Mouse (Mus musculus) embryonic facial prominence, embryonic 14.5 days (tissue): ENCODE results near the gene Copa. TPM values are rescaled to one million over a fixed set of nuclear protein-coding genes. Genes with fewer than 3 reads are reported as not detected.
A peak's percentile ranks its signal among the peaks of the same experiment; 100 is the strongest.

Experiments
- ATAC-seq: fragments of 200-750 bp; cut with Nextera tagmentation; 2 replicates; pipeline ENCODE4 v1.8.0; 2017; ENCODE audit warnings: low read depth, moderate number of reproducible peaks, moderate TSS enrichment
- DNase-seq: peaks from one replicate; pipeline ENCODE4 v3.0.0-alpha.2; 2015; ENCODE audit warnings: low spot score
- H3K27ac ChIP-seq: fragments of 300-500 bp; sonication (generic); replicated peaks from 2 replicates; pipeline ENCODE4 v1.5.1; 2014; ENCODE audit warnings: low read depth, mild to moderate bottlenecking, low read length, moderate library complexity
- H3K27me3 ChIP-seq: fragments of 300-500 bp; sonication (generic); replicated peaks from 2 replicates; pipeline ENCODE4 v1.6.1; 2014; ENCODE audit warnings: low read length; ENCODE audit not compliant: control insufficient read depth, insufficient read depth
- H3K36me3 ChIP-seq: fragments of 300-500 bp; sonication (generic); 2 replicates; pipeline ENCODE4 v1.6.1; 2014; ENCODE audit warnings: low read length, mixed read lengths; ENCODE audit not compliant: control insufficient read depth, insufficient read depth
- H3K4me1 ChIP-seq: fragments of 300-500 bp; sonication (generic); 2 replicates; pipeline ENCODE4 v1.6.1; 2014; ENCODE audit warnings: antibody characterized with exemption, low read length; ENCODE audit not compliant: control insufficient read depth, insufficient read depth
- H3K4me2 ChIP-seq: fragments of 300-500 bp; sonication (generic); 2 replicates; pipeline ENCODE4 v1.6.1; 2014; ENCODE audit warnings: low read depth, mild to moderate bottlenecking, low read length, moderate library complexity, mixed read lengths
- H3K4me3 ChIP-seq: fragments of 300-500 bp; sonication (generic); 2 replicates; pipeline ENCODE4 v1.5.1; 2014; ENCODE audit warnings: low read depth, mild to moderate bottlenecking, low read length
- H3K9ac ChIP-seq: fragments of 300-500 bp; sonication (generic); 2 replicates; pipeline ENCODE4 v1.6.1; 2014; ENCODE audit warnings: low read depth, mild to moderate bottlenecking, low read length, moderate library complexity, mixed read lengths
- H3K9me3 ChIP-seq: fragments of 300-500 bp; sonication (generic); 2 replicates; pipeline ENCODE4 v1.6.1; 2016; ENCODE audit warnings: low read length; ENCODE audit not compliant: control insufficient read depth
- WGBS: fragments of 180-500 bp; shearing (Covaris S2); extraction: QIAGEN DNeasy Blood & Tissue Kit; methylation state at CpG from one replicate; pipeline ENCODE4 v1.1.7; 2014; 5-methylcytosine and 5-hydroxymethylcytosine counted together
- polyA plus RNA-seq: library from polyadenylated mRNA; unstranded; fragments of >200 nt; fragmentation: Nextera tagmentation; extraction: Ambion mirVana; gene quantifications from 2 replicates; pipeline ENCODE4 v1.2.1, GENCODE M21; 2014

Copa gene
- polyA plus RNA-seq, 1 experiment from 2014 or later: 227 TPM

DNA sequence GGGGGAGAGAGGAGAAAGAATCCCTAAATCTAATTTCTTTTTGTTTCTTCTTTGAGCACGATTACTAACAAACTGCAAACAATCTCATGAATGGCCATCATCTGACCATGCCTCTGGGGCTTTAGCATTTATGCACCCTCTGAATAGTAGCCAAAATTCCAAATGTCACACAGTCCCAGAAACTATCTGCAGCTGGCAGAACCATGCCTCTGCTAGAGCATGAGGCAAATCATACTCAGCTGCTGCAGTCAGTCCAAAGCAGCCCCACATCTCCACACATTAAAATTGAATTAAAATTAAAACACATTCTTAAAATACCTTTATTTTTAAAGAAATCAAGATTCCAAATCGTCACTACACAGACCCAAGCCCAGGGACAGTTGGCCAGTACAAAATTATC lies 57.8 kb downstream of the Copa start:
- no peaks in the 10 kb centered on the region for H3K4me1 ChIP-seq
- no peaks in the 10 kb centered on the region for H3K9me3 ChIP-seq
- H3K4me2 ChIP-seq: no peak overlapping the region
- no peak overlapping the region for H3K9ac ChIP-seq
- WGBS: 57% methylated on average over 2 of the region's 2 CpGs
- peak; percentile 58 for ATAC-seq
- DNase-seq: peak; percentile 67
- H3K27ac ChIP-seq: no peak overlapping the region
- no peaks in the 10 kb centered on the region for H3K27me3 ChIP-seq
- H3K36me3 ChIP-seq: peaks cover 14% of the 10 kb centered on the region
- no peak overlapping the region for H3K4me3 ChIP-seq

DNA sequence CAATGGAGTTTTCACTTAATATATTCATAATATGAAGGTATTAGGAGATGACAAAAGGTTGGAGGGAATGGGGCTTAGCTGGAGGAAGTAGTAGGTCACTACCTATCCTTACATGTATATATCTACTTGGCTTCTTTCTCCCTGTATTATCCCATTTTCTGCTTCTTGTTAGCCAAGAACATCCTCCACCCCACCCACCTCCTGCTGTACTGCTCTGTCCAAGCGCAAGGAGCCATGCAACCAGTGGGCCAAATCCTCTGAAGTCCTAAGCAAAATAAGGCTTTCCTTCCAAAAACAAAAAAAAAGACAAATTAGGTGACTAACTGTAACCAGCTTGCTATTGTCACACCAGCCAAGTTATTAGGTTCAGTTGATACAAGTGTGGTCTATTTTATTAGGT lies 58.5 kb downstream of the Copa start:
- Histone ChIP-seq H3K27me3 (no peaks in the 10 kb centered on the region), H3K9ac (no peak overlapping the region), H3K4me2 (no peak overlapping the region), H3K36me3 (peaks cover 8% of the 10 kb centered on the region), H3K4me1 (no peaks in the 10 kb centered on the region), H3K27ac (no peak overlapping the region), H3K9me3 (no peaks in the 10 kb centered on the region), H3K4me3 (no peak overlapping the region)
- 85% methylated on average over 1 of the region's 1 CpGs for WGBS
- ATAC-seq: no peak
- DNase-seq: no peak

DNA sequence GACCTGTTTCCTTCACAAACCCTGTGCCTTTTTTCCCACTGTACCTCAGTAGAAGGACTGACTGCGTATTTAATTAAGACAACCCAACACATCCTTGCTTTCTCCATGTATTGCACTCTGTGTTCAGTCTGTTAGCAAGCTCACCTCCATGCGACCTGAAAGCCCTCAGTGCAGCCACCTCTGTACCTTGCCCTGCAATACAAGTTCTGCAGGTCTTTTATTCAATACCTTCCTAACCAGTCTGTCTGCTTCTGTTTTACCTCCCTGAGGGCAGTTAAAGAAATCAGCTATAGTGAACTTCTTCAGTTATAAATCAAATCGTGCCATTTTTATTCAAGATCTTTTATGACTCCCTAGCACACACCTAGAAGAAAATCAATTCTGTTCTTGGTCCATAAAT lies 59.2 kb downstream of the Copa start:
- Histone ChIP-seq H3K27me3 (no peaks in the 10 kb centered on the region), H3K4me1 (no peaks in the 10 kb centered on the region), H3K4me2 (no peak overlapping the region), H3K4me3 (no peak overlapping the region), H3K36me3 (peaks cover under 1% of the 10 kb centered on the region; the same call in 1 of the 2 replicates), H3K27ac (no peak overlapping the region), H3K9me3 (no peaks in the 10 kb centered on the region), H3K9ac (no peak overlapping the region)
- peak; percentile 53 for DNase-seq
- no peak; the same call in 1 of the 2 replicates for ATAC-seq
- WGBS: 68% methylated on average over 3 of the region's 3 CpGs

DNA sequence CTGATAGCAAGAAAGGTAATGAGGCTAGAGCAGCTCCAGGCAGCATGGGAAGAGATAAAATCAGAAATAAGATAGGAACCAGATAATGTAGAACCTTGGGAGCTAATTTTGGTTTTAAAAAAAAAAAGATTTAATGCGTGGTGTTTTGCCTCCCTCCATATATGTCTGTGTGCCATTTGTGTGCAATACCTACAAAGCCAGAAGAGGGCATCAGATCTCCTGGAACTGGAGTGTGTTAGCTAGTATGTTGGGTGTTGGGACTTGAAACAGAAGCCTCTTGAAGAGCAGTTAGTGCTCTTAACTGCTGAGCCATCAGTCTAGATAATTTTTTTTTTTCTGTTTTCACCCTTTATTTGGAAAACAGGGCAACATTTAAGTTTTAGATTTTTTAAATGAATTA lies 61.2 kb downstream of the Copa start:
- ATAC-seq: no peak
- Histone ChIP-seq H3K4me3 (no peak overlapping the region), H3K27me3 (no peaks in the 10 kb centered on the region), H3K4me1 (0 out of 2 replicates have a peak, but pooled peaks cover 5% of the 10 kb centered on the region), H3K4me2 (no peak overlapping the region), H3K27ac (no peak overlapping the region), H3K9me3 (no peaks in the 10 kb centered on the region), H3K36me3 (no peaks in the 10 kb centered on the region), H3K9ac (no peak overlapping the region)
- 32% methylated on average over 1 of the region's 1 CpGs for WGBS
- peak; percentile 70 for DNase-seq

DNA sequence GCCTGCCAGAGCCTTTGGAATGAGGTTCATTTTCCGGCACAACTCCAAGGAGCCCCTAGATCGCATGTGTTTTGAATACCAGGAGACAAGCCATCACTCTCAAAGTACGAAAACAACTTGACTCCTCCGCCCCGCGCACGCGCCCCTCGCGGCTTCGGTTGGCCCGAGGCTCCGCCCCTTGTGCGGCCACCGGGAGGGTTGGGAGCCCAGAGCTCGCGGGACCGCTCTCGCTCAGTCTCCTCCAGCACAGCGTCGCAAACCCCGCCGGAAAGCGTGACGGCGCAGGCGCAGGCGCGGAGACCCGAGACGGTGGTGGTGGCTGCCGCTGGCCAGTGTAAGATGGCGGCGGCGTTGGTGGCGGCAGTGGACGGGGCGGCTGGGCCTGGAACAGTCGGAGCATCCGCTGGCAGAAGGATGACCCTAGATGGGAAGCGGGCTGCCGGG lies 65.5 kb downstream of the Copa start, which contains the start of gene Dcaf8:
Dcaf8 (plus strand) TSS at position 250 of the 444 bp plus-strand sequence.
- H3K36me3 ChIP-seq: peaks cover 25% of the 10 kb centered on the region
- ATAC-seq (peak; percentile 99), DNase-seq (peak; percentile 98)
- peak within 1 kb of the TSS; percentile 98 for H3K27ac ChIP-seq
- no peaks in the 10 kb centered on the region for H3K9me3 ChIP-seq
- peak within 1 kb of the TSS; percentile 61 for H3K4me2 ChIP-seq
- peak within 1 kb of the TSS; percentile 98 for H3K4me3 ChIP-seq
- 0 out of 2 replicates have a peak, but pooled peaks cover 5% of the 10 kb centered on the region for H3K4me1 ChIP-seq
- H3K9ac ChIP-seq: peak within 1 kb of the TSS; percentile 100
- no peaks in the 10 kb centered on the region for H3K27me3 ChIP-seq
- under 1% methylated on average over 26 of the region's 42 CpGs for whole genome bisulfite sequencing

DNA sequence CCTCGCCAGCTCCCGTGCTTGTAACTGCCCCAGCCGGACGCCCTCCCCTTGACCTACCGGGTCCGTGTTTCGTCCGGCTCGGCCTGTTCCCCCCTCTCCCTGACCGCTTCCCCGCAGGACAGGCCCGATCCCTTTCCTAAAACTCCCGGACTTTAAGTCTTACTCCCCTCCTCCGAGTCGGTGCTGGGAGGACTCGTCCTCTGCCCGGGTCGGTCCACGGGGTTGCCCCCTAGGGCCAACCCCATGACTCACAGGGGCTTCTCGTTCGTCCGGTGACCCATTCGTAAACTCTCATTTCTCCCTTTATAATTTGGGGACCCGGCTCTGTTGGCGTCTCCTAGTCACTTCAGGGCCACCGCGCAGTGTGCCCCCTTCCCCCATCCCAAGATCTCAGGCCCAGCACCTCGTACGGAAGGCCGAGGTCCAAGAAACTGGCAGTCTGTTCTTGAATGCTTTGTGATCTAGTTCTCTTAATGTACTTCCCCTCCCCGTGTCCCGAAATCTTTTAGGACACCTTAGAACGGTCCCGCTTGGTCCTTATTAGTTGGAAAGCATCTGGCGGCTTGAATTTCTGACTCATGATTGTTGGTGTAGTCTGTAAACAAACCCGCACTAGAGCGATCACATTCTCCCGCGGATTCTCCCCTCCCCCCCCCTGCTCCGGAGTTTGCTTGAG lies 66.1 kb downstream of the Copa start:
- no peaks in the 10 kb centered on the region for H3K27me3 ChIP-seq
- H3K9me3 ChIP-seq: no peaks in the 10 kb centered on the region
- H3K36me3 ChIP-seq: peaks cover 30% of the 10 kb centered on the region
- peak overlapping the region; percentile 100 for H3K9ac ChIP-seq
- H3K27ac ChIP-seq: peak overlapping the region; percentile 98
- ATAC-seq: peak; percentile 44
- peak; percentile 74 for DNase-seq
- H3K4me2 ChIP-seq: peak overlapping the region; percentile 61
- peak overlapping the region; percentile 98 for H3K4me3 ChIP-seq
- 1% methylated on average over 38 of the region's 40 CpGs for WGBS
- H3K4me1 ChIP-seq: 0 out of 2 replicates have a peak, but pooled peaks cover 5% of the 10 kb centered on the region

DNA sequence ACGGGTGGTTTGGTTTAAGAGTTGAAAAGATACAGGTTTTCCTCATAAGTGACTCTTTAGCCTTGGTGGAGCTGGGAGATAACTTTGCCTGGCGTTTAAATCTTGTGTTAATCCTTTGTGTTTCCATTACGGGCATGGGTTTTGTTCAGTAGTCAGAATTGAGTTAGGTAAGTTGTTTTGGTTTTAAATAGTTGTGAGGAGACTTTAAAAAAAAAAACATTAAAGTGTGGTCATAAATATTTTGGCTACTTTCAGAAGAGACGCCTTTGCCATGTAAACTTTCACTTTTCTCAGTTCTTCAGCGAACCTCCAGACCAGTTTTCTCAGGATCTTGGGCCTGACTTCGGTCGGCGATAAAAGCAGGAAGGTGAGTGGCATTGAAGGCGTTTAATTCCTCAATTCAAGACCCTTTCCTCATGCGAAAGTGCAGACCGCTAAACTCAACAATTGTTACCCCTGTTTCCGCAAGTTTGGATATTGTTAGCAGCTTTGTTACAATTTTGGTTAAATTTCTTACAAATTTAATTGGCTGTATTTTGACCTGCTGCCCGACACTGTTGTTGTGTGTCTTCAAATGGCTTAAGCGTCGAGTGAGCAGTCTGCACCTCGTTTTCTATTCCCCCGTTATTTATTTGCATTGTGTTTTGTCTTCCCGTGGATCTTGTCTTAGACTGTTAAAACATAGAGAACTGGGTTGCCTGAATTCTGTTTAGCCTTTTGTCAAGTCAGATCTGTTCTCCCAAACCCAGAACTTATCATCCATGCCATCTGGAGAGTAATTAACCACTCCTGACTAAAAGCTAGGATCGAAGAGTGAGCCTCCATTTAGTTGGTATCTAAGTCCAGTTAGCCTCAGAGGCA lies 66.9 kb downstream of the Copa start:
- no peaks in the 10 kb centered on the region for H3K27me3 ChIP-seq
- no peaks in the 10 kb centered on the region for H3K9me3 ChIP-seq
- 11% methylated on average over 19 of the region's 19 CpGs for WGBS
- peaks cover 37% of the 10 kb centered on the region for H3K36me3 ChIP-seq
- peak overlapping the region; percentile 98 for H3K4me3 ChIP-seq
- peak overlapping the region; percentile 61 for H3K4me2 ChIP-seq
- H3K9ac ChIP-seq: peak overlapping the region; percentile 100
- peak overlapping the region; percentile 98 for H3K27ac ChIP-seq
- no peak for DNase-seq
- no peak for ATAC-seq
- 0 out of 2 replicates have a peak, but pooled peaks cover 5% of the 10 kb centered on the region for H3K4me1 ChIP-seq

DNA sequence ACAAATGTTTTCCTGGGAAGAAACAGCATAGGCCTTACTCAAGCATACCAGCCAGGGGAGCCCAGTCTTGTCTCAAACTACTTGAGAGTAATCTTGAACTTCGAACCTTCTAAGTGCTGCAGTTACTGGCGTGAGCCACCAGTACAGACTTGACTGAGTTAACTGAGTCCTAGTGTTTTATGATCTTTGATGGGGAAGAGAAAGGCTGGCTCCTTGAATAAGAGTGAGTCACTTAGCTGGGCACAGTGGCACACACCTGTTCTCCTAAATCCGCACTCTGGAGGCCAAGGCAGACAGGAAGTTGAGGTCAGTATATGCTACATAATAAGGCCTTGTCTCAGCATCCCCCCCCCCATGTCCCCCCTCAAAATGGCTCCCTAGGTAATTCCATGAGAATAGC lies 72.2 kb downstream of the Copa start:
- H3K36me3 ChIP-seq: peaks cover 69% of the 10 kb centered on the region
- no peaks in the 10 kb centered on the region for H3K27me3 ChIP-seq
- no peak overlapping the region for H3K27ac ChIP-seq
- 80% methylated on average over 3 of the region's 3 CpGs for WGBS
- no peak overlapping the region for H3K9ac ChIP-seq
- H3K4me1 ChIP-seq: no peaks in the 10 kb centered on the region
- no peak overlapping the region for H3K4me2 ChIP-seq
- H3K4me3 ChIP-seq: no peak overlapping the region
- no peak for ATAC-seq
- no peaks in the 10 kb centered on the region for H3K9me3 ChIP-seq
- no peak for DNase-seq
